Mouse (Mus musculus): Measurements from ENCODE around the gene Slc8a3. TPM values are rescaled to one million over a fixed set of nuclear protein-coding genes. Genes with fewer than 3 reads are reported as not detected.

Gene Slc8a3
- polyA plus RNA-seq, 1 experiment from 2014 or later, result 1.3 TPM

DNA sequence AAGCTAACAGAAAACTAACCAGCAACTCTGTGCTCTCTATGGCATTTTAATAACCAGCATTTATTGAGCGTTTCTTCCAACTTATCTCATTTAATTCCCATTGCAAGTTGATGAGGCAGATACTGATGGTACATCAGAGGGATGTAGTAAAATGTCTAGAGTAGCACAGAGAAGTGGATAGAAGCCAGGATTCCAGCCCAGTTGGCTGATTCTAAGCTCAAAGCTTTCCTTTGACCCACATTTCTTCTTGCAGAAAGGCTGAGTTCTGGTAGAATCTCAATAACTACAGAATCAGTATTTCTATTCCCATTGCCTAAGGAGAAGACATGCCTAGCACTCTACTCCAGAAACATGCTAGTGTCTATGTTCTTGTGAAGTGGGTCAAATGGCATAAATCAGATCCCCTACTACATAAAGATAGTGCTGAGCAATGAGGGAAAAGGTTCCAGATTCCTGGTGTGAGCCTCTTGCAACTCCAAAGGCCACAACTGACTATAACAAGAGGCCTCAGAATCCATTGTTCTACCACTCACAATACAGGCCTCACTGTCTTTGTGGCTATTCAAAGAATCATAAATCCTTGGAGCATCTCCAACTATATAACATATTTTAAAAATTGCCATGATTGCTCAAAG lies 99.1 kb downstream of the Slc8a3 start:
- no peaks in the 10 kb centered on the region for H3K27me3 ChIP-seq (ENCODE audit: low read depth, poor library complexity, severe bottlenecking)
- no peaks in the 10 kb centered on the region for H3K4me1 ChIP-seq
- no peak overlapping the region for H3K27ac ChIP-seq (replicated peaks)
- 89% methylated on average over 1 of the region's 1 CpGs for WGBS
- H3K36me3 ChIP-seq, result no peaks in the 10 kb centered on the region
- H3K9me3 ChIP-seq (replicated peaks), result no peaks in the 10 kb centered on the region
- H3K4me3 ChIP-seq, result no peak overlapping the region
- DNase-seq (ENCODE audit: low spot score), result no peak

DNA sequence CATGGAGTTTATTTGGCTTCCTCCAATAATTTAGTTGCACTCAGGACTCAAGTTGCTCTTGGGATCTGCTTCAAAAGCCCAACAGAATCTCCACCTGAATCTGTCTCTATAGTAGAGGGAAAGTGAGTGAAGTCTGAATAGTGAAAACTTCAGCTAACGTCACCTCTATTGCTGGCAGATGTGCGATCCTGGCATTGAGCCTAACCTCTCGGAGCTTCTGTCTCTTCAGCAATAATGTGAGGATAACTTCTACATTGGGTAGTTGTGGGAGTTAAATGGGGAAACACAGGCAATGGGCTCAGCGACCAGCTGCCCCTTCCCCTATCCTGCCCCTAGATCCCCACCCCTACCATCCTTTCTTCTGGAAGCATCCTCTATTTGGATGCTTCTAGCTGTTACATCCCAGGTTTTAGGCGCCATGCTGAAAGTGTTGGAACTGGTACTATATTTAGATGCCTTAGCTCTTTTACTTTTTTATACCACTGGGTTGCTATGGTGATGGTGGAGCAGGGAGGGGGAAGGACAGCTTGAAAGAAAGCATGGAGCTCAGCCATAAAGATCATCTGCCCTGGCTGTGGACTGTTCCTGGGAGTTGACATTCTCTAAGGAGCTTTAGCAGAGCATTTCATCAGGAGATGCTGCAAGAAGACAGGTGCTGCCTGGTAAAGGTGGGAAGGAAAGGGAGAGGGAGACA lies 105.1 kb downstream of the Slc8a3 start:
- Histone ChIP-seq H3K4me1 (peaks cover 11% of the 10 kb centered on the region; the same call in 1 of the 2 replicates), H3K27me3 (ENCODE audit: low read depth, poor library complexity, severe bottlenecking) (no peaks in the 10 kb centered on the region), H3K36me3 (no peaks in the 10 kb centered on the region), H3K9me3 (replicated peaks) (no peaks in the 10 kb centered on the region), H3K27ac (replicated peaks) (no peak overlapping the region), H3K4me3 (no peak overlapping the region)
- WGBS, result 85% methylated on average over 5 of the region's 5 CpGs
- DNase-seq (ENCODE audit: low spot score), result no peak

DNA sequence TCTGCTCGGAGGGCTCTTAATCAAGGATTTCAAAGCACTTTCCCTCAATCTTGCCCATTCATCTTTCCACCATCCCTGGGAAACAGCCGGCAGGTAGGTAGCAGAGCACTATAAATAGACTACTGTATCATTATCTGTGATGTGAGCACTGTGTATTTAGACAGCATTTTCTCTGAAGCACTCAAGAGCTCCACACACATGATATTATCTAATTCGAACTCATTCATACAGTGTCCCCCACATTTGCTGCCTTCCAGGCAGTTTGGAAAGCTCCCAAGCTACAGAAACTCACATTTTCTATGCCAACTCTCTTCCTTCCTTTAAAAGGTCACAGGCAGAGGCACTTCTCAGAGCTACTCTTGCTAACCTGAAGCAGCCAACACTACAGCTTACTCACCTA lies 106.4 kb downstream of the Slc8a3 start:
- no peak overlapping the region for H3K27ac ChIP-seq (replicated peaks)
- no peaks in the 10 kb centered on the region for H3K27me3 ChIP-seq (ENCODE audit: low read depth, poor library complexity, severe bottlenecking)
- H3K9me3 ChIP-seq (replicated peaks), result no peaks in the 10 kb centered on the region
- H3K4me3 ChIP-seq, result no peak overlapping the region
- peaks cover 11% of the 10 kb centered on the region; the same call in 1 of the 2 replicates for H3K4me1 ChIP-seq
- DNase-seq (ENCODE audit: low spot score), result no peak
- 81% methylated on average over 3 of the region's 3 CpGs for WGBS
- no peaks in the 10 kb centered on the region for H3K36me3 ChIP-seq

DNA sequence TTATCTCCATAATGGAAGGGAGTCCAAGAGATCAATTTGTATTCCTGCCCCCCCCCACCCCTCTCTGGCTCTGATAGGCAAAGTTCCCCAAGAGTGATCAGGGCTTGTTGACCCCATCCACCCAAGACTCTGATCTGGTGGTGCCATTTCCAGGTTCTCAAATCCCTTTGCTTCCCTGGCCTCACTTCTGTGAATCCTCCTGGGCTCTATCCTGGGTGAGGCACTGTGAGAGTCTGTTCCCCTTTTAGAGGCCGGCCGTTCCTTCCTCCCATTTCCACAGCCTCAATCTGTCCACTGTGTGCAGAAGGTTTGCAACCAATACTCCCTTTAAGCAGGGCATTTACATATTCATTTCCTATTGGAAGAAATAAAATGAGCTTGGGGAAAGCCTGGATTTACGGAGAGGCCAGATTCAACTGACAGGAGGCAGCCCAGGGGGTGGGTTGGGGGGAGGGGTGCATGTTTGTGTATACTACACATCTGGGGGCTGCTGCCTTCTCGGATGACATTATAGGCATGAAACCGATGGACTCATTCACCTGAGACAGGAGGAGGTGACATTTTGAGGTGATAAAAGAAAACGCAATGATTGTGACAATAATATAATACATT lies 106.9 kb downstream of the Slc8a3 start:
- no peak for DNase-seq (ENCODE audit: low spot score)
- Histone ChIP-seq H3K27ac (replicated peaks) (no peak overlapping the region), H3K27me3 (ENCODE audit: low read depth, poor library complexity, severe bottlenecking) (no peaks in the 10 kb centered on the region), H3K36me3 (no peaks in the 10 kb centered on the region), H3K4me3 (no peak overlapping the region), H3K9me3 (replicated peaks) (no peaks in the 10 kb centered on the region), H3K4me1 (peaks cover 11% of the 10 kb centered on the region; the same call in 1 of the 2 replicates)
- WGBS, result 50% methylated on average over 6 of the region's 6 CpGs

DNA sequence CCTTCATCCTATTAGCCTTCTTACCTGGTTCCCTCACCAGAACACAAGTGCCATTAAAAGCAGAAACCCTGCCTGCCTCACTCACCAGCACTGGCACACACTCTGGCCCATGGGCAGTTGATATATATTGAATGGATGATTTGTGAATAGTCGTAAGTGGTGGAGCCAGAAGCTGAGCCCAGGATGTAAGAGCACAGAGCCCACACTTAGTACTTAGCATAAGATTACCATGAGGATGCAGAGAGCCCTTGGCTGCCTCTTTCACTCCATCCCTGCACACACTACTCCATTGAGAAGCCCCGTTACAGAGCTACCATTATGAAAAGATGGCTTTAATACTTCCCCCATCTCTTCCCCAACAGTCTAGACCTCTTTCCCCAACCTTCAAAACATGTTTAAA lies 108.1 kb downstream of the Slc8a3 start:
- DNase-seq (ENCODE audit: low spot score), result no peak
- Histone ChIP-seq H3K36me3 (no peaks in the 10 kb centered on the region), H3K27ac (replicated peaks) (no peak overlapping the region), H3K9me3 (replicated peaks) (no peaks in the 10 kb centered on the region), H3K27me3 (ENCODE audit: low read depth, poor library complexity, severe bottlenecking) (no peaks in the 10 kb centered on the region), H3K4me3 (no peak overlapping the region), H3K4me1 (peaks cover 11% of the 10 kb centered on the region; the same call in 1 of the 2 replicates)
- 81% methylated on average over 2 of the region's 2 CpGs for WGBS

DNA sequence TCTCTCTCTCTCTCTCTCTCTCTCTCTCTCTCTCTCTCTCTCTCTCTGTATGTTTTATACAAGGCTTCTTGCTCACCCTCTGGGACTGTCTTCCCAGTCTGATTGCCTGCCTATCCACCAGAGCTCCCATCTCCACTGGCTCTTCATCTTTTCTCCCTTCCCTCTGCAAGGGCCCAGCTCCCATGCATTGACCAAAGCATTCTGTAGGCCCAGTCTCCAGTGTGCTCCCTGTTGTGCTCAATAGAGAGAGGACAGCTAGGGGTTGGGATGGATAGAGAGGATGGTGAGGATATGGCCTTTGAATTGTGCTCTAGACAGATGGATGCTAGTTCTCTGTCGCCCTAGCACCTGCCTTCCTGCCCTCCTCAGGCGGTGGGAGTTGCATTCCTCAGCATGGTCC lies 109.7 kb downstream of the Slc8a3 start:
- WGBS, result 85% methylated on average over 2 of the region's 2 CpGs
- H3K36me3 ChIP-seq, result no peaks in the 10 kb centered on the region
- H3K4me3 ChIP-seq, result no peak overlapping the region
- no peaks in the 10 kb centered on the region for H3K9me3 ChIP-seq (replicated peaks)
- H3K27me3 ChIP-seq (ENCODE audit: low read depth, poor library complexity, severe bottlenecking), result no peaks in the 10 kb centered on the region
- H3K4me1 ChIP-seq, result peaks cover 13% of the 10 kb centered on the region
- H3K27ac ChIP-seq (replicated peaks), result no peak overlapping the region
- DNase-seq (ENCODE audit: low spot score), result no peak

DNA sequence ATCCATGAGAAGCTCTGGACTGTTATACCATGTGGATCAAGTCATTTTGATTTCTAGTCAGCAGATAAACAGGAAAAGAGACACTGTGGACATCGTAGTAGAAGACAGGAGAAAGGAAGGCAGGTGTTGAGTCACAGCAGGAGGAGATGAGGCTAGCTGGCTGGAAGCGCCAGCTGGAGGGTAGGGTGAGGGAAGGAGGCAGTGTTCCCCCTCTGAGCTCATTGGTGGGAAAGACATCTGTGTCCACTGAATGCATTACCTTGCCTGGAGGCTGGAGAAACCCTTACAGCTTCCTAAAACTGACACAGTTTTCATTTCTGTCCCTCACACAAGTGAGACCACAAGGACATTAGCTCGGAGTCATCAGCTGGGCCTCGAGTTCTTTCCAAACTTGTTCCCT lies 113.6 kb downstream of the Slc8a3 start:
- DNase-seq (ENCODE audit: low spot score), result no peak
- H3K27ac ChIP-seq (replicated peaks), result no peak overlapping the region
- H3K4me3 ChIP-seq, result no peak overlapping the region
- 79% methylated on average over 4 of the region's 4 CpGs for WGBS
- no peaks in the 10 kb centered on the region for H3K36me3 ChIP-seq
- H3K4me1 ChIP-seq, result peaks cover 6% of the 10 kb centered on the region
- H3K27me3 ChIP-seq (ENCODE audit: low read depth, poor library complexity, severe bottlenecking), result no peaks in the 10 kb centered on the region
- H3K9me3 ChIP-seq (replicated peaks), result no peaks in the 10 kb centered on the region

DNA sequence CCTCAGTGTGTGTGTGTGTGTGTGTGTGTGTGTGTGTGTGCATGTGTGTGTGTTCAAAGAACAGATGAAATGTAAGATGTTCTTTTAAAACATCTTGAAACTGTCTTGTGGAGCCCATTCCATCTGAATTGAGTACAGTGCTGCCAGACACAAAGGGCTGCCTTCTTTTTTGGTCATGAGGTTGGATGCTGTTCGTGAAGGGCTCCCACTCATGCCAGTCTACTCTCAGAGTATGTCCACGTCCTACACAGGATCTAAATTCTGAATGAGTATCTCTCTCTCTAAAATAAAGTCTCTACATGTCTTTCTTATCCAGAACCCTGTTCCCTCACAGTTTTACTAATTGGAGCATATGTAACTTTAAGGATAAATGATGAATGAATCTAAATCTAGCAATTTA lies 124.4 kb downstream of the Slc8a3 start:
- Histone ChIP-seq H3K27ac (replicated peaks) (no peak overlapping the region), H3K27me3 (ENCODE audit: low read depth, poor library complexity, severe bottlenecking) (no peaks in the 10 kb centered on the region), H3K4me1 (peaks cover 4% of the 10 kb centered on the region), H3K4me3 (no peak overlapping the region), H3K36me3 (no peaks in the 10 kb centered on the region), H3K9me3 (replicated peaks) (no peaks in the 10 kb centered on the region)
- 67% methylated on average over 2 of the region's 2 CpGs for WGBS
- DNase-seq (ENCODE audit: low spot score), result no peak

DNA sequence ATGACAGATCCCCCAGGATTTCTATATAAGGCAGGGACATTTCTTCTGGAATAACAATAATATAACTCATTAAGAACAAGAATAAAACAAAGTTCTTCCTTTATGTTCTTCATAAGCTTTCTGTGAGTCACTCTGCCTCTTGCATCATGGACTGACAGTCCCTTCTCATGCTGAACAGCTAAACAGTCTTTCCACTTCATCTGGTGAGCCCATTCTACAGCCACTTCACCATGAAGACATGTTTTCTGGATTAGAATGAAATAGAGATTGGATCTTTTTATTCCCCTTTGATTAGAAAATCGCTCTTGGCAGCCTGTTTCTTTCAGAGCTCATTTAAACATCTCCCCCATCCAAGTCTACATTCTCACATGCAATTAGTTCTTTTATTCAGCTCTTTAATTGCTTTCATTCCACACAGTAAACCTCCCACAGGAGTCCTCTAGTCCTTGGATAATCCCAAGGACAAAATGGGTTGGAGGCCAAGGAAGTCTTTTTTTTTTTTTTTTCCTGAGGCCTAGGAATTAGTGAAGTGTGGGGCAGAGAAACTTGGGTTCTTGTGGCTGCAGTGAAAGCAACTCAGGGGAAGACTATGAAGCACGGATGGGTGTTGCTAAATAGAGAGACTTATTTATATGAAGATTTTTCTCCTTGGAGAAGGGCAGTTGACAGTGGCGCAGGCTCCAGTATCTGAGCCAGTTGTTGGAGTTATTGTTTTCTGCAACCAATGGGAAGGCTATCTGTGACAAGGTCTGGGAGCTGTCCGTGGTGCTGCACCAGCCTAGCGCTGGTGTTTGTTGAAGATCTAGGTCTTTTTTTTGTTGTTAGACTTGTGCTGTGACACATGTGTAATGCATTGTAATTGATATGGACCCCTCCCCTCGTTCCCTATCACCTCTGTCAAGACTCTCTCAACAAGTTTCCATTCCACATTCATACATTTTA lies 127.1 kb downstream of the Slc8a3 start:
- peak; percentile 50 for DNase-seq (ENCODE audit: low spot score)
- H3K4me1 ChIP-seq, result peaks cover 29% of the 10 kb centered on the region
- no peaks in the 10 kb centered on the region for H3K9me3 ChIP-seq (replicated peaks)
- no peaks in the 10 kb centered on the region for H3K27me3 ChIP-seq (ENCODE audit: low read depth, poor library complexity, severe bottlenecking)
- no peak overlapping the region for H3K4me3 ChIP-seq
- no peak overlapping the region for H3K27ac ChIP-seq (replicated peaks)
- WGBS, result 22% methylated on average over 6 of the region's 6 CpGs
- no peaks in the 10 kb centered on the region for H3K36me3 ChIP-seq

DNA sequence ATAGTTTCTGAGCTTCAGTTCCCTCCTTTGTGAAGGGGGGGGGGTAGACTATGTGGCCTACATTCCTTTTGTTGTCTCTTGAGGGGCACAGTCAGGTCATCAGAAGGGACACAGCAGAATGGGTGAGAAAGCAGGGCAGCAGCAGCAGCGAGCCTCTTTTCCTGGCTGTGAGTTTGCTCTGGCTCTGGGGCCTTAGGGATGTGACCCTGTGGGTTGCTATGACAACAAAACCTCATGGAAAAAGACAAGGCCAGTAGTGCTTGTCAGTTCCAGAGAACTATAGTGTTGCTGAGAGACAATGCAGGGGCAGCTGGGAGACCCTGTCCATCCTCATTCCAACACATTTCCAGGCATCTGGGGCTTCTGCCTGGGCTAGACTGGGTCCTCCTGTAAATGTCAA lies 129.8 kb downstream of the Slc8a3 start:
- 8% methylated on average over 1 of the region's 1 CpGs for WGBS
- H3K4me1 ChIP-seq, result peaks cover 36% of the 10 kb centered on the region
- no peak overlapping the region for H3K4me3 ChIP-seq
- DNase-seq (ENCODE audit: low spot score), result peak; percentile 50
- H3K9me3 ChIP-seq (replicated peaks), result no peaks in the 10 kb centered on the region
- H3K27me3 ChIP-seq (ENCODE audit: low read depth, poor library complexity, severe bottlenecking), result peaks cover 8% of the 10 kb centered on the region
- no peaks in the 10 kb centered on the region for H3K36me3 ChIP-seq
- peak overlapping the region; percentile 57 for H3K27ac ChIP-seq (replicated peaks)

DNA sequence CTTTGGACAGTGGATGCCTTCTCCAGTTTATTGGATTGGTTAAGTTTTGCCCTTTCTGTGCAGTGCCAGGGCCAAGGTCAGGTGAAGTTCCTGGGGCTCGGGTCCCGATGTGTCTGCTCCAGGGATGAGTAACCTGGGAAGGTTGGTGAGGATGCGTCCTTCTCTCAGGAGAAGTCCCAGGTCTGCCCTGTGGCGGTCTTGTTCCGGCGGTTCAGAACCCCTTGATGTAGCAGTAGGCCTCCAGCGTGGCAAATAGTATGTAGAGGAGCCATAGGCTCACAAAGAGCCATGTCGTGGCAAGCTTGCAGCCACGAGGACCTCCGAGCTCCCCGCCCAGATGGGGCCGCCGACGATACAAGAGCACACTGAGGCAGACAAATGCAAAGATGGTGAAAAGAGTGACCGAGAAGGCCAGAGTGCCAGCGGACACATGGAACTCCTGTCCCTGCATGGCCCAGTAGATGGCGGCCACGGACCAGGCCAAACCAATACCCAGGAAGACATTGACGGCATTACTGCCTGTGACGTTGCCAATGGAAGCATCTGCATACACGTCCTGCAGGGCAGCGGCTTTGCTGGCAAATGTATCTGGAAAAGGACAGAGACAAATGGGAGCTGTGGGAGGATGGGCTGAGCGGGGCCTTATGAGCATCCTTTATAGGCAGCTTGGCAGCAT lies 133.6 kb downstream of the Slc8a3 start:
- peaks cover 36% of the 10 kb centered on the region for H3K4me1 ChIP-seq
- 0 out of 2 replicates have a peak overlapping the region, but pooled peaks have one; percentile 13 for H3K27ac ChIP-seq (replicated peaks)
- peaks cover 8% of the 10 kb centered on the region for H3K27me3 ChIP-seq (ENCODE audit: low read depth, poor library complexity, severe bottlenecking)
- WGBS, result 34% methylated on average over 23 of the region's 23 CpGs
- DNase-seq (ENCODE audit: low spot score), result peak; percentile 82
- H3K9me3 ChIP-seq (replicated peaks), result no peaks in the 10 kb centered on the region
- no peak overlapping the region; the same call in 1 of the 2 replicates for H3K4me3 ChIP-seq
- no peaks in the 10 kb centered on the region for H3K36me3 ChIP-seq

Measured in midbrain, embryonic 10.5 days (tissue).